Mouse (Mus musculus) limb, embryonic 14.5 days (tissue): ENCODE data around the gene Begain. TPM values are rescaled to one million over a fixed set of nuclear protein-coding genes. Genes with fewer than 3 reads are reported as not detected.
A peak's percentile ranks its signal among the peaks of the same experiment; 100 is the strongest.

Experiments used
- ATAC-seq: fragments of 200-750 bp; cut with Nextera tagmentation; 2 replicates; pipeline ENCODE4 v1.8.0; 2017; ENCODE audit warnings: low read depth, moderate number of reproducible peaks, moderate TSS enrichment; ENCODE audit not compliant: low FRiP score
- DNase-seq: peaks from one replicate; pipeline ENCODE4 v3.0.0-alpha.2; 2015; ENCODE audit warnings: low spot score
- H3K27ac ChIP-seq: fragments of 300-500 bp; sonication (generic); replicated peaks from 2 replicates; pipeline ENCODE4 v1.5.1; 2014; ENCODE audit warnings: low read depth, mild to moderate bottlenecking, low read length, moderate library complexity, mixed read lengths
- H3K27me3 ChIP-seq: fragments of 300-500 bp; sonication (generic); 2 replicates; pipeline ENCODE4 v1.6.1; 2014; ENCODE audit warnings: low read length, mixed read lengths; ENCODE audit not compliant: control insufficient read depth, insufficient read depth
- H3K36me3 ChIP-seq: fragments of 300-500 bp; sonication (generic); 2 replicates; pipeline ENCODE4 v1.6.1; 2014; ENCODE audit warnings: mild to moderate bottlenecking, low read length, moderate library complexity, mixed read lengths; ENCODE audit not compliant: control insufficient read depth, insufficient read depth
- H3K4me1 ChIP-seq: fragments of 300-500 bp; sonication (generic); 2 replicates; pipeline ENCODE4 v1.6.1; 2014; ENCODE audit warnings: antibody characterized with exemption, low read length, mixed read lengths; ENCODE audit not compliant: control insufficient read depth, insufficient read depth
- H3K4me2 ChIP-seq: fragments of 300-500 bp; sonication (generic); replicated peaks from 2 replicates; pipeline ENCODE4 v1.6.1; 2014; ENCODE audit warnings: low read depth, mild to moderate bottlenecking, low read length, moderate library complexity; ENCODE audit not compliant: severe bottlenecking
- H3K4me3 ChIP-seq: fragments of 300-500 bp; sonication (generic); replicated peaks from 2 replicates; pipeline ENCODE4 v1.5.1; 2014; ENCODE audit warnings: low read length
- H3K9ac ChIP-seq: fragments of 300-500 bp; sonication (generic); 2 replicates; pipeline ENCODE4 v1.6.1; 2014; ENCODE audit warnings: mild to moderate bottlenecking, low read depth, low read length, moderate library complexity; ENCODE audit not compliant: severe bottlenecking
- H3K9me3 ChIP-seq: fragments of 300-500 bp; sonication (generic); 2 replicates; pipeline ENCODE4 v1.6.1; 2016; ENCODE audit warnings: low read length; ENCODE audit not compliant: control insufficient read depth
- POLR2A ChIP-seq: fragments of 200-500 bp; IDR thresholded peaks from 2 replicates; pipeline ENCODE4 v1.8.0; 2012; ENCODE audit warnings: inconsistent platforms, mild to moderate bottlenecking, moderate library complexity, borderline replicate concordance; ENCODE audit not compliant: insufficient read depth, insufficient read length; ENCODE audit errors: extremely low read depth
- WGBS: fragments of 180-500 bp; shearing (Covaris S2); extraction: QIAGEN DNeasy Blood & Tissue Kit; methylation state at CpG from one replicate; pipeline ENCODE4 v1.1.7; 2014; 5-methylcytosine and 5-hydroxymethylcytosine counted together
- polyA plus RNA-seq, 2 experiments: library from polyadenylated mRNA; depleted of rRNA in 1 of 2; stranded (reverse) in 1 of 2; unstranded in 1 of 2; fragments of >200 nt; fragmentation: Nextera tagmentation in 1 of 2; extraction: Ambion mirVana in 1 of 2; gene quantifications; 2 replicates each; pipeline versions ENCODE4 v1.2.1 to v1.2.3; 2012 to 2014

The Begain gene
- 45.0 and 50.4 TPM in 2 replicates for polyA plus RNA-seq (2012; rRNA removed)
- polyA plus RNA-seq (2014; fragmentation: Nextera tagmentation; extraction: Ambion mirVana), result 16.5 and 17.6 TPM in 2 replicates

DNA sequence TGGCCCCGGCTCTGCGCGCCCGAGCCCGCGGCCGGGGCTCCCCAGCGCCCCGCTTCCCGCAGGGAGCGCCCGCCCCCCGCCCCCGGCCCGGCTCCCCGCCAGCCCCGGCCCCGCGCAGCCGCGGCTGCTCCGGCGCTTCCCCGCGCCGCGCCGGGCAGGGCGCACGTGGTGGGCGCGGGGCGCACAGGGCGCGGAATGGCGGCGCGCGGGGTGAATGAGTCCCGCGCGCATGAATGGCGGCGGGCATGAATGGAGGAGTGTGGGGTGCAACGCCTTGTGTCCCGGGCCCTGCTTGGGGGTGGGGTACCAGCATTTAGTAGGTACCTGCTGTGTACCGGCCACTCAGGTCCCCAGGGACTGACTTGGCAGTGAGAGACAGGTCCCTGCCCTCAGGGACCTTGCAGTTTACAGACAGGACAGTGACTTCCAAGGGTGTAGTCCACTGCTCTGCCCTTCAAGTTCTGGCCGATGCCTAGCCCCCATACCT lies at the start of gene Begain:
Gene Begain (minus strand): TSS at position 51 of the 487 bp plus-strand sequence.
- no peaks in the 10 kb centered on the region for H3K27me3 ChIP-seq
- peak within 1 kb of the TSS; percentile 56 for H3K4me3 ChIP-seq
- peak within 1 kb of the TSS; percentile 75 for H3K9ac ChIP-seq
- peak within 1 kb of the TSS; percentile 89 for H3K4me2 ChIP-seq
- H3K4me1 ChIP-seq, result peaks cover 8% of the 10 kb centered on the region; the same call in 1 of the 2 replicates
- TF ChIP-seq POLR2A, result no peak
- no peak for DNase-seq
- H3K36me3 ChIP-seq, result no peaks in the 10 kb centered on the region
- WGBS, result 1% methylated on average over 32 of the region's 48 CpGs
- peak; percentile 66 for ATAC-seq
- H3K27ac ChIP-seq, result peak within 1 kb of the TSS; percentile 55; the same call in 1 of the 2 replicates
- H3K9me3 ChIP-seq, result no peaks in the 10 kb centered on the region

DNA sequence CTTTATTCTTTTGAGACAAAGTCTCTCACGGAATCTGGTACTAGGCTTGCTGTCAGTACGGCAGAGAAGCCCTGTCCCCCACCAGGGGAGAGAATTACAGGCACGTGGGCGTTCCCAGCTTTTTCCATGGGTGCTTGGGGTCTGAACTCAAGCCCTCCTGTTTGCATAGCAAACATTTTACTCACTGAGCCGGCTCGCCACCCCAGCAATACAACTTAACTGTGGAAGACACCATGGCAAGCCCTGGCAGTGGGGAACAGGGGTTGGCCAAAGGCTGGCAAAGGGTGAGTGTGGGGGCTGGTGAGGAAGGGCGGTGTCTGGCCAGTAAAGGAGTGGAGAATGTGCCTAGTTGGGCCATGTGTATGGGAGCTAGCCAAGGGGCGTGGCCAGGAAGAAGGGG lies 47.7 kb upstream of the Begain start:
- Histone ChIP-seq H3K4me1 (peaks cover 15% of the 10 kb centered on the region), H3K9me3 (no peaks in the 10 kb centered on the region), H3K4me3 (no peak overlapping the region), H3K27ac (no peak overlapping the region), H3K4me2 (no peak overlapping the region), H3K27me3 (no peaks in the 10 kb centered on the region), H3K9ac (no peak overlapping the region), H3K36me3 (no peaks in the 10 kb centered on the region)
- no peak for TF ChIP-seq POLR2A
- DNase-seq (no peak), ATAC-seq (no peak)
- 59% methylated on average over 8 of the region's 8 CpGs for whole genome bisulfite sequencing

DNA sequence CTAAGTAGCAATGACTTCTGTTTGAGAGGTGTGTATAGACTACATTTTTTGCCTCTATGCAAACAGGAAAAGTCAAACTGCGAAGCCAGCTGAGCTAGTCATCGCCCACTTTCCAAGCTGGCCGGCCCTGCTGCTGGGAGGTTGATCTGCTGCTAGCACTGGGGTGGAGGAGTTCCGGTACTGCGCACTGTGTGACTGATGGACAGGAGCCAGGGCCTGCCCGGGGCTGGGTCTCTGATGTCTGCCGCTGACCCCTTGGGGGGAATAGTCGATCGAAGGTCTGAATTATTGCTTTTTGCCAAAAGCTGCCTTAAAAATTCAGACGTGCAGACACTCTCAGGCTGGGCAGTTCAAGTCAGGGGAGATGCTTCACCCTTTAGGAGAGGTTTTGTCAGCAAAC lies 47.1 kb upstream of the Begain start:
- WGBS, result 78% methylated on average over 10 of the region's 10 CpGs
- Histone ChIP-seq H3K4me1 (peaks cover 15% of the 10 kb centered on the region), H3K36me3 (no peaks in the 10 kb centered on the region), H3K4me3 (no peak overlapping the region), H3K27ac (no peak overlapping the region), H3K4me2 (no peak overlapping the region), H3K9ac (no peak overlapping the region), H3K27me3 (no peaks in the 10 kb centered on the region), H3K9me3 (no peaks in the 10 kb centered on the region)
- ATAC-seq, result no peak
- no peak for DNase-seq
- no peak for TF ChIP-seq POLR2A

GRCm38 (mm10) chr12:109112996-109113592 lies 45.1 kb upstream of the Begain start:
- Histone ChIP-seq H3K9me3 (no peaks in the 10 kb centered on the region), H3K4me3 (no peak overlapping the region), H3K4me2 (no peak overlapping the region), H3K27ac (no peak overlapping the region), H3K4me1 (peaks cover 15% of the 10 kb centered on the region), H3K9ac (no peak overlapping the region), H3K36me3 (no peaks in the 10 kb centered on the region), H3K27me3 (no peaks in the 10 kb centered on the region)
- ATAC-seq (no peak), DNase-seq (no peak)
- 36% methylated on average over 10 of the region's 10 CpGs for WGBS
- TF ChIP-seq POLR2A, result no peak

GRCm38 (mm10) chr12:109112354-109112995 lies 44.5 kb upstream of the Begain start:
- Histone ChIP-seq H3K36me3 (no peaks in the 10 kb centered on the region), H3K27ac (no peak overlapping the region), H3K4me1 (peaks cover 15% of the 10 kb centered on the region), H3K4me3 (no peak overlapping the region), H3K27me3 (no peaks in the 10 kb centered on the region), H3K9me3 (no peaks in the 10 kb centered on the region), H3K4me2 (no peak overlapping the region), H3K9ac (no peak overlapping the region)
- WGBS, result 28% methylated on average over 9 of the region's 9 CpGs
- DNase-seq (no peak), ATAC-seq (peak; percentile 37; the same call in 1 of the 2 replicates)
- no peak for TF ChIP-seq POLR2A
